Mouse (Mus musculus) gonadal fat pad, adult 2 months (tissue): Measurements from ENCODE around the gene Faim. TPM values are rescaled to one million over a fixed set of nuclear protein-coding genes. Genes with fewer than 3 reads are reported as not detected.

Source experiments
- DNase-seq: peaks from one replicate; pipeline ENCODE4 v3.0.0-alpha.2; 2012; ENCODE audit warnings: low read depth
- polyA plus RNA-seq: library from polyadenylated mRNA; depleted of rRNA; stranded (reverse); fragments of >200 nt; gene quantifications from 2 replicates; pipeline ENCODE4 v1.2.3, GENCODE M21; 2012; rRNA removed

Faim gene
- polyA plus RNA-seq, 1 experiment: 5.7 TPM

DNA sequence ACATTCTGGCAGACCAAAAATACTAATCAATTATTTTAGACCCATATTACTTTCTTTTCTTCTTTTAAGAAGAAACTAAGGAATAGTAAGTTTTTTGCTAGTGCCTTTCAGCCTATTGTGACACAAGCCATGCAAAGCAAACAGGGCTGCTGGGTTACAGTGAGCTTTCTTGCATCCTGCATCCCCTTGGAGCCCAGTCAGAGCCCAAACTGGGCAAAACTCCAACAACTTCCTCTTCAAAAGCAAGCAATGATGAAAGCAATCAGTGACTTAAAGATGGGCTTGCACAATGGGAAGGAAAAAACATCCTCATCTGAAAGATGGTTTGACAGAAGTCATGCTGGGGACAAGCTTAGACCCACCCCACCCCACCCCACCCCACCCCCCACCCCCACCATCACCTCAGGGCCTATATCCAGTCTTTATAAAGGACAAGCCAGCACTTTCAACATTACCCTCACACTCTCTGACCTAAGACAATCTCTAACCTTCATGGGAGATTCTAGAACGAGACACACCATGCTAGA lies 62.6 kb downstream of the Faim start:
- no peak for DNase-seq

DNA sequence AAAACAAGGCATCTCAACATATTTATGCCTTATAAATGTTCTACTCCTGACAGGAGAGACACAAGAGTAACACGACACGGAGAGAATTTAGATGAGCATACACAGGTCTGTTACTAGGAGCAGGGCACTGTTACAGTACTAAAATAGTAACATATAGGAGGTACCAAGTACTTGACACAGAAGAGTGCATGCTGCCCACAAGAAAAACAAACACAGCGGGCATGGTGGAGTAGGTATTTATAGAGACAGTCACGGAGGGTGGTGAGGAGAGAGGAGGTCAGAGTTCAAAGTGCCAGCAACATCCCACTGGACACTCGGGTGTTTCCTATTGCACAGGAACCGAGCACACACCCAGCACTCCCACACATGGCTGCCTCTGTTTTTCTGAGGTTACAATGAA lies 63.6 kb downstream of the Faim start:
- DNase-seq: no peak

Other genes starting within 250 kb of the Faim start
- not detected in 2 replicates for gene Prr23a1, start 143.9 kb upstream of the Faim start, polyA plus RNA-seq
- not detected in 2 replicates for gene Prr23a2, start 129.9 kb upstream of the Faim start, polyA plus RNA-seq
- not detected in 2 replicates for gene Prr23a3, start 121.6 kb upstream of the Faim start, polyA plus RNA-seq
- not detected in 2 replicates for gene 7420426K07Rik, start 83.3 kb upstream of the Faim start, polyA plus RNA-seq
- 0.08 and 0.58 TPM in 2 replicates for gene Foxl2, start 31.1 kb upstream of the Faim start, polyA plus RNA-seq
- not detected in 2 replicates for gene Gm1123, start 49.3 kb downstream of the Faim start, polyA plus RNA-seq
- 7.7 and 8.6 TPM in 2 replicates for gene Pik3cb, start 154.2 kb downstream of the Faim start, polyA plus RNA-seq